Mouse (Mus musculus) intestine, embryonic 14.5 days (tissue): ENCODE measurements at regions not wholly inside any gene's neighbourhood (a gene's known extent, or its start where the extent isn't known, plus 50 kb on each side); places are given as distances from the start of the nearest gene placed in this dataset.

Experiments used
- ATAC-seq: fragments of 200-750 bp; cut with Nextera tagmentation; replicated peaks from 2 replicates; pipeline ENCODE4 v1.8.0; 2017; ENCODE audit warnings: low read depth, moderate number of reproducible peaks, moderate TSS enrichment, moderate library complexity; ENCODE audit not compliant: low FRiP score, low TSS enrichment
- DNase-seq: peaks from one replicate; pipeline ENCODE4 v3.0.0-alpha.2; 2018; ENCODE audit warnings: low spot score
- H3K27ac ChIP-seq: fragments of 300-500 bp; sonication (generic); 2 replicates; pipeline ENCODE4 v1.5.1; 2014; ENCODE audit warnings: low read depth, mild to moderate bottlenecking, control low read depth
- H3K27me3 ChIP-seq: fragments of 300-500 bp; sonication (generic); replicated peaks from 2 replicates; pipeline ENCODE4 v1.6.1; 2014; ENCODE audit warnings: low read length, control low read depth; ENCODE audit not compliant: control insufficient read depth, insufficient read depth
- H3K36me3 ChIP-seq: fragments of 300-500 bp; sonication (generic); 2 replicates; pipeline ENCODE4 v1.6.1; 2014; ENCODE audit warnings: low read length, control low read depth; ENCODE audit not compliant: control insufficient read depth, insufficient read depth
- H3K4me1 ChIP-seq: fragments of 300-500 bp; sonication (generic); replicated peaks from 2 replicates; pipeline ENCODE4 v1.6.1; 2014; ENCODE audit warnings: low read length, control low read depth, mixed read lengths; ENCODE audit not compliant: control insufficient read depth, insufficient read depth
- H3K4me2 ChIP-seq: fragments of 300-500 bp; sonication (generic); 2 replicates; pipeline ENCODE4 v1.6.1; 2014; ENCODE audit warnings: low read length
- H3K4me3 ChIP-seq: fragments of 300-500 bp; sonication (generic); 2 replicates; pipeline ENCODE4 v1.5.1; 2014; ENCODE audit warnings: low read depth, low read length, control low read depth, mixed read lengths
- H3K9ac ChIP-seq: fragments of 300-500 bp; sonication (generic); 2 replicates; pipeline ENCODE4 v1.6.1; 2014; ENCODE audit warnings: mild to moderate bottlenecking, low read length
- H3K9me3 ChIP-seq: fragments of 300-500 bp; sonication (generic); 2 replicates; pipeline ENCODE4 v1.6.1; 2016; ENCODE audit warnings: low read length, control low read depth; ENCODE audit not compliant: control insufficient read depth
- WGBS: fragments of 180-500 bp; shearing (Covaris S2); extraction: QIAGEN DNeasy Blood & Tissue Kit; methylation state at CpG from one replicate; pipeline ENCODE4 v1.1.7; 2014; 5-methylcytosine and 5-hydroxymethylcytosine counted together

GRCm38 (mm10) chr15:67495001-67495658 is 994.4 kb upstream of the Lrrc6 start:
- ATAC-seq, result no peak
- WGBS, result 87% methylated on average over 7 of the region's 7 CpGs
- Histone ChIP-seq H3K9ac (no peak overlapping the region), H3K4me2 (no peak overlapping the region), H3K9me3 (no peaks in the 10 kb centered on the region), H3K27ac (no peak overlapping the region), H3K4me1 (no peaks in the 10 kb centered on the region), H3K36me3 (no peaks in the 10 kb centered on the region), H3K27me3 (no peaks in the 10 kb centered on the region), H3K4me3 (no peak overlapping the region)
- DNase-seq, result no peak

DNA sequence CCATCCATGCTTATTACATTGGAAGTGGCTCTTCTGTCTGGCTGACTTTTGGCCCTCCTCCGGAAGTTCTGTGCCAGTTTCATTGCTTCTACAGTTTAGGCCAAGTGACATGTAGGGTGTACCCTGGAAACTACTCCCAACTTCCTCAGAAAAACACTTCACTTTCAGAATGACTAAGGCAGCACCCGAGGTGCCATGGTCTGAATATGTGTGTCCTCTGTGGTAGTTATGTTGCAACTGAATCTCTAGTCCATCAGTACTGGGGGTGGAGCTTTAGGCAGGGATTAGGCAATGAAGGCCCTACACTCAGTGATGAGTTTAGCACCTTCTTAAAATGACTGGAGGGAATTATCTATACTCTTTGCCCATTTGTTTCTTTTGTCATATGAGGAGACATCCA is 981.0 kb upstream of the Lrrc6 start:
- Histone ChIP-seq H3K4me3 (no peak overlapping the region), H3K4me2 (no peak overlapping the region), H3K27me3 (no peaks in the 10 kb centered on the region), H3K36me3 (no peaks in the 10 kb centered on the region), H3K4me1 (no peaks in the 10 kb centered on the region), H3K9me3 (no peaks in the 10 kb centered on the region), H3K27ac (no peak overlapping the region), H3K9ac (no peak overlapping the region)
- DNase-seq (no peak), ATAC-seq (no peak)
- WGBS, result 88% methylated on average over 2 of the region's 2 CpGs

GRCm38 (mm10) chr15:67474325-67474724 is 973.6 kb upstream of the Lrrc6 start:
- Histone ChIP-seq H3K27ac (no peak overlapping the region), H3K4me3 (no peak overlapping the region), H3K4me2 (no peak overlapping the region), H3K36me3 (no peaks in the 10 kb centered on the region), H3K27me3 (no peaks in the 10 kb centered on the region), H3K9ac (no peak overlapping the region), H3K4me1 (no peaks in the 10 kb centered on the region), H3K9me3 (no peaks in the 10 kb centered on the region)
- WGBS, result 85% methylated on average over 5 of the region's 5 CpGs
- ATAC-seq (no peak), DNase-seq (no peak)

- Histone ChIP-seq H3K36me3 (no peaks in the 10 kb centered on the region), H3K4me3 (no peak overlapping the region), H3K4me1 (no peaks in the 10 kb centered on the region), H3K9me3 (no peaks in the 10 kb centered on the region), H3K27me3 (no peaks in the 10 kb centered on the region), H3K9ac (no peak overlapping the region), H3K27ac (no peak overlapping the region), H3K4me2 (no peak overlapping the region)
- ATAC-seq (no peak), DNase-seq (no peak)
These were observed 972.3 kb upstream of the Lrrc6 start for GRCm38 (mm10) chr15:67472979-67473378.

DNA sequence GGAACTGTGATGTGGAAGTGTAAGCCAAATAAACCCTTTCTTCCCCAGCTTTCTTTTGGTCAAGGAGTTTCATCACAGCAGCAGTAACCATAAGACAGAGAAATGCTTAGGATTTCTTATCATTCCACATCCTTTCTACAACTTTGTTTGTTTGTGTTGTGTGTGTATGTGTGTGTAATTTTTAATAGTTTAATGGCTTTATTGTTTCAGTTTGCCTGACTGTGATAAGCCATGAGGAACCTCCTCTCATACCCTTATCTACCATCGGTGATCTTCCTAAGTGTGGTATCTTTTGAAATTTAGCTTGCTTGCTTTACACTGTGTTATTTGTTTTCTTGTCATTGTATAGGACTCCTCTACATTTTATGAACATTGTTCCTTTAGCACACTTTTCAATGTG is 970.6 kb upstream of the Lrrc6 start:
- Histone ChIP-seq H3K36me3 (no peaks in the 10 kb centered on the region), H3K4me1 (no peaks in the 10 kb centered on the region), H3K27me3 (no peaks in the 10 kb centered on the region), H3K4me3 (no peak overlapping the region), H3K27ac (no peak overlapping the region), H3K9me3 (no peaks in the 10 kb centered on the region), H3K4me2 (no peak overlapping the region), H3K9ac (no peak overlapping the region)
- no peak for ATAC-seq
- no peak for DNase-seq
- WGBS, result 97% methylated on average over 1 of the region's 1 CpGs

GRCm38 (mm10) chr15:67470036-67470435 is 969.3 kb upstream of the Lrrc6 start:
- H3K9me3 ChIP-seq, result no peaks in the 10 kb centered on the region
- H3K9ac ChIP-seq, result no peak overlapping the region
- no peaks in the 10 kb centered on the region for H3K4me1 ChIP-seq
- H3K4me3 ChIP-seq, result no peak overlapping the region
- ATAC-seq (no peak), DNase-seq (no peak)
- H3K4me2 ChIP-seq, result no peak overlapping the region
- H3K27me3 ChIP-seq, result no peaks in the 10 kb centered on the region
- H3K27ac ChIP-seq, result no peak overlapping the region
- no peaks in the 10 kb centered on the region for H3K36me3 ChIP-seq

GRCm38 (mm10) chr15:67467404-67468345 is 967.0 kb upstream of the Lrrc6 start:
- Histone ChIP-seq H3K27me3 (no peaks in the 10 kb centered on the region), H3K4me1 (no peaks in the 10 kb centered on the region), H3K36me3 (no peaks in the 10 kb centered on the region), H3K27ac (no peak overlapping the region), H3K9ac (no peak overlapping the region), H3K4me2 (no peak overlapping the region), H3K9me3 (no peaks in the 10 kb centered on the region), H3K4me3 (no peak overlapping the region)
- DNase-seq, result no peak
- no peak for ATAC-seq
- 53% methylated on average over 4 of the region's 4 CpGs for WGBS

- Histone ChIP-seq H3K36me3 (no peaks in the 10 kb centered on the region), H3K4me1 (no peaks in the 10 kb centered on the region), H3K9ac (no peak overlapping the region), H3K4me3 (no peak overlapping the region), H3K27ac (no peak overlapping the region), H3K27me3 (no peaks in the 10 kb centered on the region), H3K9me3 (no peaks in the 10 kb centered on the region), H3K4me2 (no peak overlapping the region)
- WGBS, result 89% methylated on average over 3 of the region's 3 CpGs
- no peak for ATAC-seq
- no peak for DNase-seq
These were observed 962.2 kb upstream of the Lrrc6 start for GRCm38 (mm10) chr15:67462863-67463262.

GRCm38 (mm10) chr15:67460384-67460783 is 959.7 kb upstream of the Lrrc6 start:
- 67% methylated on average over 1 of the region's 1 CpGs for WGBS
- H3K27me3 ChIP-seq, result no peaks in the 10 kb centered on the region
- no peaks in the 10 kb centered on the region for H3K4me1 ChIP-seq
- no peaks in the 10 kb centered on the region for H3K36me3 ChIP-seq
- no peak overlapping the region for H3K4me2 ChIP-seq
- no peak for DNase-seq
- H3K4me3 ChIP-seq, result no peak overlapping the region
- no peak for ATAC-seq
- no peak overlapping the region for H3K9ac ChIP-seq
- no peaks in the 10 kb centered on the region for H3K9me3 ChIP-seq
- no peak overlapping the region for H3K27ac ChIP-seq
